Mouse (Mus musculus): Measurements from ENCODE around the gene Gucy2e.
A peak's percentile ranks its signal among the peaks of the same experiment; 100 is the strongest.

GRCm38 (mm10) chr11:69269575-69269974 lies 32.7 kb upstream of the Gucy2e start:
- TF ChIP-seq POLR2A (IDR thresholded peaks at IDR 0.05; ENCODE audit: borderline replicate concordance, control insufficient read depth, low read depth, low read length), result no peak
- peak; percentile 39 for TF ChIP-seq CTCF (IDR thresholded peaks at IDR 0.05; ENCODE audit: control insufficient read depth, insufficient read depth, low read length)
